Mouse (Mus musculus): ENCODE measurements around the gene Ano10. TPM values are rescaled to one million over a fixed set of nuclear protein-coding genes. Genes with fewer than 3 reads are reported as not detected.

The Ano10 gene
- polyA plus RNA-seq, 1 experiment from 2014 or later: 32.6 TPM

- Histone ChIP-seq H3K36me3 (ENCODE audit: insufficient read depth, low read length) (0 out of 2 replicates have a peak, but pooled peaks cover 11% of the 10 kb centered on the region), H3K27ac (peak overlapping the region; percentile 36; the same call in 1 of the 2 replicates), H3K9me3 (replicated peaks; ENCODE audit: low read length) (no peaks in the 10 kb centered on the region), H3K4me2 (ENCODE audit: low read length) (no peak overlapping the region), H3K4me1 (replicated peaks; ENCODE audit: insufficient read depth, low read length) (peaks cover 19% of the 10 kb centered on the region; the same call in 1 of the 2 replicates), H3K27me3 (ENCODE audit: insufficient read depth, low read length) (no peaks in the 10 kb centered on the region), H3K4me3 (replicated peaks; ENCODE audit: low read depth, low read length) (no peak overlapping the region), H3K9ac (ENCODE audit: low read depth, low read length) (no peak overlapping the region)
- ATAC-seq (replicated peaks; ENCODE audit: low FRiP score, low read depth) (no peak), DNase-seq (ENCODE audit: low spot score) (peak; percentile 25)
- TF ChIP-seq CTCF (IDR thresholded peaks at IDR 0.05; ENCODE audit: low read depth): no peak
- WGBS: 44% methylated on average over 4 of the region's 4 CpGs
Measured at GRCm38 (mm10) chr9:122146124-122146870, 147.9 kb downstream of the Ano10 start.

GRCm38 (mm10) chr9:122145677-122146076, 148.5 kb downstream of the Ano10 start:
- Histone ChIP-seq H3K4me2 (ENCODE audit: low read length) (no peak overlapping the region), H3K27ac (peak overlapping the region; percentile 32), H3K27me3 (ENCODE audit: insufficient read depth, low read length) (no peaks in the 10 kb centered on the region), H3K36me3 (ENCODE audit: insufficient read depth, low read length) (0 out of 2 replicates have a peak, but pooled peaks cover 11% of the 10 kb centered on the region), H3K4me1 (replicated peaks; ENCODE audit: insufficient read depth, low read length) (peaks cover 19% of the 10 kb centered on the region; the same call in 1 of the 2 replicates), H3K9ac (ENCODE audit: low read depth, low read length) (no peak overlapping the region), H3K9me3 (replicated peaks; ENCODE audit: low read length) (no peaks in the 10 kb centered on the region), H3K4me3 (replicated peaks; ENCODE audit: low read depth, low read length) (no peak overlapping the region)
- DNase-seq (ENCODE audit: low spot score) (no peak), ATAC-seq (replicated peaks; ENCODE audit: low FRiP score, low read depth) (no peak)
- TF ChIP-seq CTCF (IDR thresholded peaks at IDR 0.05; ENCODE audit: low read depth): no peak

GRCm38 (mm10) chr9:122144776-122145175, 149.4 kb downstream of the Ano10 start:
- Histone ChIP-seq H3K4me2 (ENCODE audit: low read length) (no peak overlapping the region), H3K27ac (no peak overlapping the region), H3K27me3 (ENCODE audit: insufficient read depth, low read length) (no peaks in the 10 kb centered on the region), H3K36me3 (ENCODE audit: insufficient read depth, low read length) (0 out of 2 replicates have a peak, but pooled peaks cover 11% of the 10 kb centered on the region), H3K9me3 (replicated peaks; ENCODE audit: low read length) (no peaks in the 10 kb centered on the region), H3K9ac (ENCODE audit: low read depth, low read length) (no peak overlapping the region), H3K4me1 (replicated peaks; ENCODE audit: insufficient read depth, low read length) (peaks cover 16% of the 10 kb centered on the region; the same call in 1 of the 2 replicates), H3K4me3 (replicated peaks; ENCODE audit: low read depth, low read length) (no peak overlapping the region)
- peak; percentile 36 for TF ChIP-seq CTCF (IDR thresholded peaks at IDR 0.05; ENCODE audit: low read depth)
- WGBS: 93% methylated on average over 3 of the region's 3 CpGs
- no peak for DNase-seq (ENCODE audit: low spot score)
- ATAC-seq (replicated peaks; ENCODE audit: low FRiP score, low read depth): no peak

- DNase-seq (ENCODE audit: low spot score) (peak; percentile 19), ATAC-seq (replicated peaks; ENCODE audit: low FRiP score, low read depth) (no peak)
- Histone ChIP-seq H3K27ac (no peak overlapping the region), H3K4me1 (replicated peaks; ENCODE audit: insufficient read depth, low read length) (peaks cover 14% of the 10 kb centered on the region; the same call in 1 of the 2 replicates), H3K36me3 (ENCODE audit: insufficient read depth, low read length) (0 out of 2 replicates have a peak, but pooled peaks cover 11% of the 10 kb centered on the region), H3K9me3 (replicated peaks; ENCODE audit: low read length) (no peaks in the 10 kb centered on the region), H3K9ac (ENCODE audit: low read depth, low read length) (no peak overlapping the region), H3K4me2 (ENCODE audit: low read length) (no peak overlapping the region), H3K27me3 (ENCODE audit: insufficient read depth, low read length) (no peaks in the 10 kb centered on the region), H3K4me3 (replicated peaks; ENCODE audit: low read depth, low read length) (no peak overlapping the region)
- 59% methylated on average over 1 of the region's 1 CpGs for WGBS
- no peak for TF ChIP-seq CTCF (IDR thresholded peaks at IDR 0.05; ENCODE audit: low read depth)
Measured at GRCm38 (mm10) chr9:122143219-122143618, 151.0 kb downstream of the Ano10 start.

- ATAC-seq (replicated peaks; ENCODE audit: low FRiP score, low read depth): no peak
- WGBS: 66% methylated on average over 2 of the region's 2 CpGs
- Histone ChIP-seq H3K27me3 (ENCODE audit: insufficient read depth, low read length) (no peaks in the 10 kb centered on the region), H3K27ac (no peak overlapping the region), H3K36me3 (ENCODE audit: insufficient read depth, low read length) (peaks cover 10% of the 10 kb centered on the region; the same call in 1 of the 2 replicates), H3K4me1 (replicated peaks; ENCODE audit: insufficient read depth, low read length) (peaks cover 4% of the 10 kb centered on the region; the same call in 1 of the 2 replicates), H3K4me3 (replicated peaks; ENCODE audit: low read depth, low read length) (no peak overlapping the region), H3K9ac (ENCODE audit: low read depth, low read length) (no peak overlapping the region), H3K9me3 (replicated peaks; ENCODE audit: low read length) (no peaks in the 10 kb centered on the region), H3K4me2 (ENCODE audit: low read length) (no peak overlapping the region)
- TF ChIP-seq CTCF (IDR thresholded peaks at IDR 0.05; ENCODE audit: low read depth): no peak
- no peak for DNase-seq (ENCODE audit: low spot score)
Measured at GRCm38 (mm10) chr9:122139236-122139635, 155.0 kb downstream of the Ano10 start.

GRCm38 (mm10) chr9:122138371-122139029, 155.7 kb downstream of the Ano10 start:
- no peak overlapping the region for H3K9ac ChIP-seq (ENCODE audit: low read depth, low read length)

More at GRCm38 (mm10) chr9:122138371-122139029, 155.7 kb downstream of the Ano10 start:
- H3K27me3 ChIP-seq (ENCODE audit: insufficient read depth, low read length): no peaks in the 10 kb centered on the region
- peaks cover 9% of the 10 kb centered on the region; the same call in 1 of the 2 replicates for H3K36me3 ChIP-seq (ENCODE audit: insufficient read depth, low read length)
- no peak overlapping the region for H3K4me3 ChIP-seq (replicated peaks; ENCODE audit: low read depth, low read length)
- ATAC-seq (replicated peaks; ENCODE audit: low FRiP score, low read depth): no peak
- peaks cover 4% of the 10 kb centered on the region; the same call in 1 of the 2 replicates for H3K4me1 ChIP-seq (replicated peaks; ENCODE audit: insufficient read depth, low read length)
- DNase-seq (ENCODE audit: low spot score): no peak
- no peak overlapping the region for H3K27ac ChIP-seq
- WGBS: 94% methylated on average over 4 of the region's 4 CpGs
- no peak for TF ChIP-seq CTCF (IDR thresholded peaks at IDR 0.05; ENCODE audit: low read depth)
- H3K4me2 ChIP-seq (ENCODE audit: low read length): no peak overlapping the region
- H3K9me3 ChIP-seq (replicated peaks; ENCODE audit: low read length): no peaks in the 10 kb centered on the region

Data from kidney, postnatal 0 days (tissue).